Mouse (Mus musculus) bone marrow, adult 2 months (tissue): ENCODE data around the gene Tomm20l.

ENCODE experiments used
- CTCF ChIP-seq: fragments of 200-500 bp; IDR thresholded peaks from 2 replicates; pipeline ENCODE4 v1.5.1; 2011; ENCODE audit warnings: low read length, control low read depth; ENCODE audit not compliant: control insufficient read depth, insufficient read depth
- POLR2A ChIP-seq: fragments of 200-500 bp; IDR thresholded peaks from 2 replicates; pipeline ENCODE4 v1.6.1; 2011; ENCODE audit warnings: low read depth, mild to moderate bottlenecking, control low read depth, low read length, borderline replicate concordance; ENCODE audit not compliant: control insufficient read depth

DNA sequence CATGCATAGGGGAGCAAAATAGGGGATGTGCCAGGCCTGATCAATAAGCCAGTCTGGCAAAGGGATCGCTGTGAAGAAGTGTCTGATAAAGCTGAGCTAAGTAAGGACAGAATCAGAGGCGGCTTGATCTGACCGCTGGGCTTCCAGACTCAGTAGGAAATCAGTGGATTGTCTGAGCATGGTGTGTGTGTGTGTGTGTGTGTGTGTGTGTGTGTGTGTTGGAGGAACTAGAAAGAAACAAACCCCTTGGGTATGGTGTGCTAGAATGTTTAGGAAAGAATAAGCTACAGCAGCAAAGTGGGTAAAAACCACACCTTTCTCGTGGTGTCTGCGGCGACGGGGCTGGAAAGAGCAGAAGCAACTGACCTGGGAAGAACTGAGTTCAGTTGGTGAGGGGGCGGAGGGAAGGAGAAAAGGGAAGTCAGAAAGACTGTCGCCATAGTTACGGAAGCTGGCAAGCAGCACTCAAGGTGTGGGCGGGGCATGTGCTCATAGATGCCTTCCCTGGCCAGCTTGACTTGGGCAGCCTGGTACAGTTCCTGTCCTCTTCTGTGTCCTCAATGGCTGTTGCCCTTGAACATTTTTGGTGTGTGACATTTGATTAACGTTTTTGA lies 2.6 kb downstream of the Tomm20l start:
- TF ChIP-seq CTCF, result no peak
- TF ChIP-seq POLR2A, result no peak
